Mouse (Mus musculus) liver, adult 2 months (tissue): ENCODE results near the gene Aqp5.

Experiments
- CTCF ChIP-seq: fragments of 200-500 bp; IDR thresholded peaks from 2 replicates; pipeline ENCODE4 v1.5.1; 2011; ENCODE audit warnings: low read depth, low read length, control low read depth
- POLR2A ChIP-seq: fragments of 200-500 bp; IDR thresholded peaks from 2 replicates; pipeline ENCODE4 v1.6.1; 2011; ENCODE audit warnings: low read length, control low read depth; ENCODE audit not compliant: insufficient read depth; ENCODE audit errors: extremely low read depth

DNA sequence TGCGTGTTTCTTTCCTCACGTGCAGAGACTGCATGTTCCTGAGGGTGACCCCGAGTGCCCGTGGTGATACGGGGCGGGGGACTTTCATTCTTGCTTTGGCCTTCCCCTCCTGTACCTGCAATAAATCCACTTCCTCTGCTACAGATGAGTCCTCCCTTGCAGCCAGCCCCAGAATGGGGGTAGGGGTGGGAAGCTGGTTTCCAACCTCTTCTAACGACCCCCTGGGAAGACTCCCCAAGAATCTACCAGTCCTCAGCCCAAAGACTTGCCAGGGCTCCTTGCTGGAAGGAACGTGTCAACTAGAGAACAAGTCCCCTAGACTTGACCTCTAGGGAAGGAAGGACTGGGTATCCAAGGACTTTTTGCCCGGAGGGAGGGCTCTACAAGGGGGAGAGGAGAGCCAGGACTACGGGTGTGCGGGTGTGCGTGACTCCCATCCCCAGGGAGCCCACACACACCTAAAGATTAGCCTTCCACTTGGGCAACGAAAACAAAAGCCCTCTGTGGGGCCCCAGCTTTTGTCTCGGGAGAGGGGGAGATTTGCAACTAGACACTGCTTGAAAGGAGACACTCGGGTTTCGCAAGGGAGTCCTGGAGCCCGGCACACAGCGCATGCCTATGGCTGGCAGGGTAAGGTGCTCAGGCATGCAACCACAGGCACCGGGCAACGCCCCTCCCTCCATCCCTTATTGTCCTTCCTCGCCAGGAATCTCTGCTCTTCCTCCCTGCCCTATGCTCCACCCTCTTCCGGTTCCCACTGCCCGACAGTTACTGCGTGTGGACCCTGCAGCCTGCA is 6.0 kb upstream of the Aqp5 start:
- no peak for TF ChIP-seq POLR2A
- TF ChIP-seq CTCF: no peak
